Mouse (Mus musculus): ENCODE measurements around the gene Nsun3. TPM values are rescaled to one million over a fixed set of nuclear protein-coding genes. Genes with fewer than 3 reads are reported as not detected.

Gene Nsun3
- total RNA-seq (2014; rRNA removed) = 7.9 and 8.4 TPM in 2 replicates
- 4.5 and 5.4 TPM in 2 replicates for polyA plus RNA-seq (2012; rRNA removed)

GRCm38 (mm10) chr16:62786621-62787331 is at the start of gene Nsun3:
TSS of gene Nsun3 (minus strand) at chr16:62786818.
- TF ChIP-seq CTCF (IDR thresholded peaks at IDR 0.05; ENCODE audit: low read depth, low read length) (no peak), POLR2A (IDR thresholded peaks at IDR 0.05; ENCODE audit: extremely low read depth, insufficient read depth, low read length) (peak; percentile 81)
- peaks cover 3% of the 10 kb centered on the region; the same call in 1 of the 2 replicates for H3K4me1 ChIP-seq (ENCODE audit: control insufficient read depth, insufficient read depth, low read length)
- no peaks in the 10 kb centered on the region for H3K79me2 ChIP-seq (ENCODE audit: control insufficient read depth, insufficient read depth, low read length)
- H3K36me3 ChIP-seq (ENCODE audit: control insufficient read depth, insufficient read depth, low read length) = no peaks in the 10 kb centered on the region
- 2% methylated on average over 41 of the region's 41 CpGs for WGBS
- DNase-seq (ENCODE audit: extremely low read depth, low read depth, low spot score) = peak; percentile 88
- H3K27me3 ChIP-seq (ENCODE audit: control insufficient read depth, insufficient read depth, low read length) = no peaks in the 10 kb centered on the region
- peak within 1 kb of the TSS; percentile 91 for H3K27ac ChIP-seq (replicated peaks; ENCODE audit: insufficient read depth, low read depth, low read length)
- peak within 1 kb of the TSS; percentile 90 for H3K4me3 ChIP-seq (ENCODE audit: insufficient read depth, low read depth, low read length)
- peak within 1 kb of the TSS; percentile 97 for H3K9ac ChIP-seq (ENCODE audit: low read depth, low read length)

- TF ChIP-seq POLR2A (IDR thresholded peaks at IDR 0.05; ENCODE audit: extremely low read depth, insufficient read depth, low read length) (no peak), CTCF (IDR thresholded peaks at IDR 0.05; ENCODE audit: low read depth, low read length) (no peak)
- Histone ChIP-seq H3K27ac (replicated peaks; ENCODE audit: insufficient read depth, low read depth, low read length) (no peak overlapping the region), H3K36me3 (ENCODE audit: control insufficient read depth, insufficient read depth, low read length) (no peaks in the 10 kb centered on the region), H3K79me2 (ENCODE audit: control insufficient read depth, insufficient read depth, low read length) (peaks cover 12% of the 10 kb centered on the region; the same call in 1 of the 2 replicates), H3K4me3 (ENCODE audit: insufficient read depth, low read depth, low read length) (no peak overlapping the region), H3K27me3 (ENCODE audit: control insufficient read depth, insufficient read depth, low read length) (no peaks in the 10 kb centered on the region), H3K9ac (ENCODE audit: low read depth, low read length) (no peak overlapping the region), H3K4me1 (ENCODE audit: control insufficient read depth, insufficient read depth, low read length) (no peaks in the 10 kb centered on the region)
- 31% methylated on average over 3 of the region's 3 CpGs for WGBS
- no peak for DNase-seq (ENCODE audit: extremely low read depth, low read depth, low spot score)
These were observed 47.6 kb upstream of the Nsun3 start for GRCm38 (mm10) chr16:62834016-62834735.

- DNase-seq (ENCODE audit: extremely low read depth, low read depth, low spot score) = peak; percentile 27
- peaks cover 6% of the 10 kb centered on the region; the same call in 1 of the 2 replicates for H3K79me2 ChIP-seq (ENCODE audit: control insufficient read depth, insufficient read depth, low read length)
- H3K4me1 ChIP-seq (ENCODE audit: control insufficient read depth, insufficient read depth, low read length) = no peaks in the 10 kb centered on the region
- H3K27me3 ChIP-seq (ENCODE audit: control insufficient read depth, insufficient read depth, low read length) = no peaks in the 10 kb centered on the region
- H3K9ac ChIP-seq (ENCODE audit: low read depth, low read length) = no peak overlapping the region
- 19% methylated on average over 4 of the region's 4 CpGs for whole genome bisulfite sequencing
- no peak overlapping the region; the same call in 1 of the 2 replicates for H3K4me3 ChIP-seq (ENCODE audit: insufficient read depth, low read depth, low read length)
- H3K27ac ChIP-seq (replicated peaks; ENCODE audit: insufficient read depth, low read depth, low read length) = no peak overlapping the region
- H3K36me3 ChIP-seq (ENCODE audit: control insufficient read depth, insufficient read depth, low read length) = no peaks in the 10 kb centered on the region
- TF ChIP-seq CTCF (IDR thresholded peaks at IDR 0.05; ENCODE audit: low read depth, low read length) (peak; percentile 81), POLR2A (IDR thresholded peaks at IDR 0.05; ENCODE audit: extremely low read depth, insufficient read depth, low read length) (no peak)
These were observed 45.9 kb upstream of the Nsun3 start for GRCm38 (mm10) chr16:62832481-62832880.

GRCm38 (mm10) chr16:62832027-62832426 is 45.4 kb upstream of the Nsun3 start:
- H3K36me3 ChIP-seq (ENCODE audit: control insufficient read depth, insufficient read depth, low read length) = no peaks in the 10 kb centered on the region
- H3K27me3 ChIP-seq (ENCODE audit: control insufficient read depth, insufficient read depth, low read length) = no peaks in the 10 kb centered on the region
- no peak for DNase-seq (ENCODE audit: extremely low read depth, low read depth, low spot score)
- H3K9ac ChIP-seq (ENCODE audit: low read depth, low read length) = no peak overlapping the region
- WGBS = 50% methylated on average over 2 of the region's 2 CpGs
- peaks cover 6% of the 10 kb centered on the region; the same call in 1 of the 2 replicates for H3K79me2 ChIP-seq (ENCODE audit: control insufficient read depth, insufficient read depth, low read length)
- no peaks in the 10 kb centered on the region for H3K4me1 ChIP-seq (ENCODE audit: control insufficient read depth, insufficient read depth, low read length)
- TF ChIP-seq POLR2A (IDR thresholded peaks at IDR 0.05; ENCODE audit: extremely low read depth, insufficient read depth, low read length) (no peak), CTCF (IDR thresholded peaks at IDR 0.05; ENCODE audit: low read depth, low read length) (no peak)
- H3K27ac ChIP-seq (replicated peaks; ENCODE audit: insufficient read depth, low read depth, low read length) = no peak overlapping the region
- H3K4me3 ChIP-seq (ENCODE audit: insufficient read depth, low read depth, low read length) = no peak overlapping the region

GRCm38 (mm10) chr16:62826156-62827001 is 39.8 kb upstream of the Nsun3 start:
- WGBS = 72% methylated on average over 12 of the region's 12 CpGs
- no peaks in the 10 kb centered on the region for H3K79me2 ChIP-seq (ENCODE audit: control insufficient read depth, insufficient read depth, low read length)

More at GRCm38 (mm10) chr16:62826156-62827001, 39.8 kb upstream of the Nsun3 start:
- Histone ChIP-seq H3K27me3 (ENCODE audit: control insufficient read depth, insufficient read depth, low read length) (no peaks in the 10 kb centered on the region), H3K9ac (ENCODE audit: low read depth, low read length) (no peak overlapping the region), H3K4me1 (ENCODE audit: control insufficient read depth, insufficient read depth, low read length) (no peaks in the 10 kb centered on the region), H3K4me3 (ENCODE audit: insufficient read depth, low read depth, low read length) (no peak overlapping the region), H3K36me3 (ENCODE audit: control insufficient read depth, insufficient read depth, low read length) (peaks cover 3% of the 10 kb centered on the region; the same call in 1 of the 2 replicates), H3K27ac (replicated peaks; ENCODE audit: insufficient read depth, low read depth, low read length) (no peak overlapping the region)
- DNase-seq (ENCODE audit: extremely low read depth, low read depth, low spot score) = peak; percentile 43
- peak; percentile 55 for TF ChIP-seq CTCF (IDR thresholded peaks at IDR 0.05; ENCODE audit: low read depth, low read length)
- TF ChIP-seq POLR2A (IDR thresholded peaks at IDR 0.05; ENCODE audit: extremely low read depth, insufficient read depth, low read length) = no peak
